Mouse (Mus musculus): ENCODE measurements at regions not wholly inside any gene's neighbourhood (a gene's known extent, or its start where the extent isn't known, plus 50 kb on each side); places are given as distances from the start of the nearest gene placed in this dataset.

DNA sequence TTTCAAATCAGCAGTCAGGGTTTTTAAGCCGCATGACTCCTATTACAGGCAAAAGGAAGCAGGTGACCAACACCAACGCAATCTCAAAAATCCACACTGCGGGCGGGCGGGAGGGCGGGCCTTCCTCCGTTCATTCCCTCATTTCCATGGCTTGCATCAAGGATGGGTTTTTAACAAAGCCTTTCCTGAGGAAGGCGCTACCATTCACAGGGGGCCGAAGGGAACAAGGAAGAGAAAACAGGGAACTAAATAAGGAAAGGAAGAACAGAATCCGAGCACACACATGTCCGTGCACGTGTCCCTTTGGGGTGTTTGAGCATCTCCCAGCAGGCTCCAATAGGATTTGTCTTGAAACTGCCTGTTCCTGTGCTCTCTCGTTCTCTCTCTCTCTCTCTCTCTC, 421.0 kb upstream of the Jarid2 start:
- no peak for DNase-seq

DNA sequence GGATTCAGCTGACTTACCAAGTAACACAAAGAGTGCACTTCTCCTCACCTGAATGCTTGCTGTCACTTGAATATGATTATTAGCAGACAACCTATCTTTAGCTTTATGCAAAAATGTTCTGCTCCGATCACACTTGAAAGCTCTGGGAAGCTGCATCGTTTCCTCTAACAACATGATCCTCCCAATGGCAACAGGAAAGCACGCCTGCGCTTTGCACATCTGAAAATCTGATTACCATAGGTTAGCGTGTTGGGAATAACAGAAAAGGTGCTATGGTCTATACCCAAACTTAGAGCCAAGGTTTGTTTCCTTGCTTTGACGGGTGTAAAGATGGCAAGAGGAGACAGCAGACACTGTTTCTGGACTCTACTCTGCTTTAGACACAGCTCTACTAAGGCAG, 417.0 kb upstream of the Jarid2 start:
- no peak for DNase-seq

GRCm38 (mm10) chr13:44316747-44317446, 412.4 kb upstream of the Jarid2 start:
- no peak for DNase-seq

GRCm38 (mm10) chr13:44317596-44317995, 411.7 kb upstream of the Jarid2 start:
- no peak for DNase-seq

DNA sequence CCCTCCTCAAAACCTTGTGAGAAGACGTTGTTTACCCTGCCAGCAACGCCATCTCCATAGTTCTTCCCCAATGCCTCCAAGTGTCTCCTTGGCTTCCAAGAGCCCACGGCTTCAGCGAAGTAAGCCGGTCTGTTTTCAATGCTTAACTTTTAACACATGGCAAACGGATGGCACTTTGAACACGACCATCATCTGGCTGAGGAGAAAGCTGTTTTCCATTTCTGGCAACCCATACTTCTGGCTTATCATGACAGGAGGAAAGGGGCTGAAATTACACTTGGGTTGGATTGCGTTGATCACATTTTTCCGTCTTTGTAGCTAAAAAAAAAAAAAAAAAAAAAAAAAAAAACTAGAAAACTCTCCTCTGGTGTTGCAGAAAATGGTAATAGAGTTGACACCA, 410.2 kb upstream of the Jarid2 start:
- no peak for DNase-seq

DNA sequence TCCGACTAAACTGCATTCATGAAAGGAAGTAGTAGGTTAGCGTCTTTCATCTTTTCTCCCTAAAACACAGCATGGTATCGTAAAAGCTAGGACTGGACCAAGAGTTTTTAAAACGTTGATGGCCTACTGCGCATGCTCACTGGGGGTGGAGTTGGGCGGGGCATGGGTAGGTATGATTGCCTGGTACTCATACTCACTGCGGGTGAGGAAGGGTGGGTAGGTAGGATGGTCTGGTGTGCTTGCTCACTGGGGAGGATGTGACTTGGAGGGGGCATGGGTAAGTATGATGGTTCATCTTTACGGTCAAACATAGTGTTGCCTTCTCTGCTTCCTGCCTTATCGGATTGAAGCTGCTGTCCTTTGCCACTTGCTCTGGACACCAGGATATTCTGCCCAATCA, 409.8 kb upstream of the Jarid2 start:
- no peak for DNase-seq

DNA sequence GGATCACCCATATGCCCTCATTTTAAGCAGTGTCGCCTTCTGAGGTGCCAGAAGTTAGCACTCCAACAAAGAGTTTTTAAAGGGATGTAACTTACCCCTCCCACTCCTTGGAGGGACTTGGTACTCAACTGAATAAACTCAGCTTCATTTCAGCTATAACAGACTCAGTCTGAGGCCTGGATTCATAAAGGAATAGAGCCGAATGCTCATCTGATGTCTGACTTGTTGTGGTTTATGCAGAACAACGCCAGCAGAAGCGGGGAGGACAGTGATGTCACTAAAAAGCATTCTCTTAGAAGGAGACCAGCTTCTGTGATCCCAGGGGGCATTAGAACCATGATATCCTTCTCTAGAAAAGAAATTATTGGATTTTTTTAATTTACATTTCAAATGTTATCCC, 409.0 kb upstream of the Jarid2 start:
- DNase-seq, result no peak

DNA sequence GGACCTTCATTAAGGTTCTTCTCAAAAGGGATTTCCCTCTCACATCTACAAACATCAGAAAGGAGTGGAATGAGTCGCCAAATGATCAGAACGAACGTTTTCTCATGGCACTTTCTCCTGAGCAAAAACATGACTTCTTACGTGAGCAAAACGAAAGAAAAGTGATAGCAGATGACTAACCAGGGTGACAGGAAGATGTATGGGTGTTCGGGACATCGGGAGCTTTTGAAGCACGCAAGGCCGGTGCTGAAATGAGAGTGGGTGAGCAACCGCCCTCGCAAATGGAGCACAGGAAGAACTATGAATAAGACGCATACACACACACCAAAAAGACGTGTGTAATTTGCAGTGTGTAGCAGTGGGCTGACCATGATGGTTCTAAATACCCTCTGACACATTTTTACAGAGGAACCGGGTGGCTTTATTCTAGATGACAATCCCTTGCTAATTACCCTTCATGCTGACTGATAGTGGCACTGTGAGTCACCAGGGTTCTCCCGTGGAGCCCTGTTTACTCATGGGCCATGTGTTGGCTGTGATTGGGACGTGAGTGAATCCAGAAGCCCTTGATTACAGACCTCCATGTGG, 408.2 kb upstream of the Jarid2 start:
- no peak for DNase-seq

DNA sequence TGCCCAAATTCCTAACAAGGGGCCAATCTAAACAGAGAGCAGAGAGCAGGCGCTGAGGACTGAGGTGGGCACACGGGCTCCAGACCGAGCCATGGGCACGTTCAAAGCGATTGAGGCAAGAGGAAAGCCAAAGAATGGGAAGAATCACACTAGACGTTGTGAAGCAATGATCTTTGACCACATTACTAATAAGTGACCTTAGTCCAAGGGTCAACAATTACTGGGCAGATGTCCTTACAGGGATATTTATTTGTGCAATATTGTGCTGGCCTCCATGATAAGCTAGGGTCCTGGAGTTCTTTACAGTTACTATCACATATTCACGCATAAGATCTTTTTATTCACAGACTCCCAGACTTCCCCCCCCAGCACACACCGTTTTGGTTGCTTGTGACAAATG, 400.9 kb upstream of the Jarid2 start:
- DNase-seq, result no peak

- DNase-seq, result no peak
Measured at GRCm38 (mm10) chr13:44329161-44329560, 400.1 kb upstream of the Jarid2 start.

- no peak for DNase-seq
Measured at GRCm38 (mm10) chr13:44329701-44330100, 399.6 kb upstream of the Jarid2 start.

GRCm38 (mm10) chr13:44332716-44333240, 396.5 kb upstream of the Jarid2 start:
- no peak for DNase-seq

GRCm38 (mm10) chr13:44339061-44339741, 390.1 kb upstream of the Jarid2 start:
- no peak for DNase-seq

GRCm38 (mm10) chr13:44345094-44345493, 384.2 kb upstream of the Jarid2 start:
- no peak for DNase-seq

- DNase-seq, result no peak
Measured at GRCm38 (mm10) chr13:44346636-44347035, 382.6 kb upstream of the Jarid2 start.

- DNase-seq, result no peak
Measured at GRCm38 (mm10) chr13:44347662-44348061, 381.6 kb upstream of the Jarid2 start.

DNA sequence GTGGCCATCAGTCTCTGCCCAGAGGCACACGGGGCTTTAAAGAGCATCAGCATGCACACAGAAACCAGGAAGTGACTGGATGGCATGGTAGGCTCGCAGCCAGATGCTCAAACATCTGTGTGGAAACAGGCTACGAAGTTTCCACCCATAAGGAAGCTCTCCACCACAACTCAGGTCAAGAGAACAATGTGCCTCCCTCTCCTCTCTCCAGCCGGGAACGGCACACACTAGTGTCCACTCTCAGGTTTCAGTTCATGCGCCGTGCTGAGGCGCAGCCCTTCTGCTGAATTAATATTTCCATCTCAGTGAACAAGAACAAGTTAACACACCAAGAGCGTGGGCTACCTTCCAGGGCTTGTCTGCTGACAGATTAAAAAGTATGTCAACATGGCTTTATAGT, 375.4 kb upstream of the Jarid2 start:
- DNase-seq, result peak; percentile 53 to 60

DNA sequence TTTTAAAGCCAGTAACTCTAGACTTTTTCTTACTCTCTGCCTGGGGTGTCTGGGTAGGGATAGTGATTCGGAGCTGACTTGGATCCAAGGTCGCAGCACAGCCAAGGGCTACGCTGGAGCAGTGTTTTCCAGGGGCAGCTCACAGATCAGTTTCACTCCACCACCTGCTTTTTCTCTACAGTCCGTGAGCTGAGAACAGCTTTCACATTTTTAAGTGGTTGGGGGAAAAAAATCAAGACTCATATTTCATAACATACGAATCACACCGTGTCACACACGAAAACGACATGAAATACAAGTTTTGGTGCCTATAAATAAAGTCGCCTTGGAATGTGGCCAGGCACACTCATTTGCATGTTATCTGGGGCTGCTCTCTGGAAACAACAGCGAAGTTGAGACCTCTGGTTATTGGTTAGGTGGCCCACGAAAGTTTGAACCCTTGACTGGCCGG, 373.5 kb upstream of the Jarid2 start:
- no peak for DNase-seq

- DNase-seq, result no peak
Measured at GRCm38 (mm10) chr13:44356981-44357380, 372.3 kb upstream of the Jarid2 start.

GRCm38 (mm10) chr13:44359344-44359743, 369.9 kb upstream of the Jarid2 start:
- DNase-seq, result no peak

DNA sequence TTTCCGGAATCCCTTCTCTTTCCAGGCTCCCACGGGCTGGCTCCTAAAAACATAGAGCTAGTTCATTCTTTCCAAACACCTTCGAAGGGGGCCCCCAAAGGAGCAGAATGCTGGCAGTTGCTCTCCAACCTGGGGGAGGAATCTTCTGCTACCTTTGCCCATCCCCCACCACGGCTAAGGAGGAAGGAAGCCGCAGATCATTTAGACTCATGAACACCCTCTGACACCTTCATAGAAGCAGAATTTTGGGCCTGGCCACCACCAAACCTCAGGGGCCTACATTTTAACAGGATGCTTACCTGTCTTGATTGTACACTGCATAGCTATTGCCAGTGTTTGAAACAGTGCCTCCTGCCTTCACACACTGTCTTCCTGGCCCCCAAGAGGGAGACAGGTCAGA, 369.3 kb upstream of the Jarid2 start:
- DNase-seq, result no peak

GRCm38 (mm10) chr13:44360725-44361290, 368.5 kb upstream of the Jarid2 start:
- no peak for DNase-seq

DNA sequence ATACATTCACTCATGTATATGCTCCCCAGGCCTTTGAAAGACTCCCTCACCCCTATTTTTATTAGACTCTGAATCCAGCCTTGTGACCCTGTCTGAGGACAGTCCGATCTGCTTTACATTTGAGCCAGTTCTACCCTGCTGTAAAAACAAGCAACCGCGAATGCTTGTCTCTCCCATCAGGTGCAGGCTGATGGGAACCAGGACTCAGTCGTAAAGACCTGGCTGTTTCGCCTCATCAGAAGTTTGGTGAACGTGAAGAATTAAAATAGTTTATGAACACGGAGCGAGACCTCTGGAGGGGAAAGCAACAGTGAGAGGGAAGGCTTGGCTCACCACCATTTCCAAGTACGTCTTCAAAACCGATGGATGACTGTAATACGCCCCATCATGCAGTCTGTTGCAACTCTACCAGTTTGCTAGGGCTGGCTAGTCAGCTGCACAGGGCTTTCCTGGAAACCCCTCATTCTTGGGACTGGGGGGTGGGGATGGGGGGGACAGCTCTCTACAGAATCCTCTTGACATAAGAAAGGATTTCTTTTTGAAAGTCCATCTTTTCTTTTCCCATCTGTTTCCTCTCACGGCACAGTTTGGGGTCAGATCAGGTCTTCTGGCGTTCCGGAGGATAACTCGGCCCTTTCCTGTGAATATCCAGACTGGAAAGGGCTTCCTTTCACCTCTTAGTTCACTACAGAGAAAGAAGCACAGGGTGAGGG, 366.8 kb upstream of the Jarid2 start:
- DNase-seq, result no peak

Measured in cerebellum, adult 18-20 months (tissue).